Mouse (Mus musculus): ENCODE data around the gene Atp13a3. TPM values are rescaled to one million over a fixed set of nuclear protein-coding genes. Genes with fewer than 3 reads are reported as not detected.
A peak's percentile ranks its signal among the peaks of the same experiment; 100 is the strongest.

Atp13a3 gene
- total RNA-seq, 2 experiments from 2014 or later = 71.3 to 76.2 TPM

- DNase-seq (ENCODE audit: low spot score in 2 of 2) = no peak
These were observed 122.8 kb downstream of the Atp13a3 start, which contains the start of gene Lrrc15 for GRCm38 (mm10) chr16:30282844-30283495. Lrrc15 (minus strand) TSS chr16:30283256.

- DNase-seq (ENCODE audit: low spot score in 2 of 2) = no peak
These were observed 125.0 kb downstream of the Atp13a3 start for GRCm38 (mm10) chr16:30280676-30281297.

DNA sequence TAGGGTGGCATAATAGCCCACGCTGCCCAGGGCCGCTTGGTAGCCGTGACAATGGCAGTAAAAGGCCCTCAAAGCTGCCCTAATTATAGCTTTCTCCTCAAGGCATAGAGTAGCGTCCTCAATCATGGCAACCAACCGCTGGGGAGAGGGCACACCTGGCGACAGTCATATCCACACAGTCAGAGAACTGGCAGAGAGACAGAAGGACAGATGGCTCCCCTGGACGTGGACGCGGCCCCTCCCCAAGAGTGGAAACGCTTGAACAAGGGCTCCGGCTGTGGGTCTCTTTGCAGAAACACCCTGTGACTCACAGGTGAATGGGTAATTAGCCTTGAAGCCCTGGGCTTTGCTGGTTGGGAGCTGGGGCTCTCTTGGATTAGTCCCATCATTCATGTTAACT, 127.4 kb downstream of the Atp13a3 start:
- DNase-seq (ENCODE audit: low spot score in 2 of 2) = no peak

DNA sequence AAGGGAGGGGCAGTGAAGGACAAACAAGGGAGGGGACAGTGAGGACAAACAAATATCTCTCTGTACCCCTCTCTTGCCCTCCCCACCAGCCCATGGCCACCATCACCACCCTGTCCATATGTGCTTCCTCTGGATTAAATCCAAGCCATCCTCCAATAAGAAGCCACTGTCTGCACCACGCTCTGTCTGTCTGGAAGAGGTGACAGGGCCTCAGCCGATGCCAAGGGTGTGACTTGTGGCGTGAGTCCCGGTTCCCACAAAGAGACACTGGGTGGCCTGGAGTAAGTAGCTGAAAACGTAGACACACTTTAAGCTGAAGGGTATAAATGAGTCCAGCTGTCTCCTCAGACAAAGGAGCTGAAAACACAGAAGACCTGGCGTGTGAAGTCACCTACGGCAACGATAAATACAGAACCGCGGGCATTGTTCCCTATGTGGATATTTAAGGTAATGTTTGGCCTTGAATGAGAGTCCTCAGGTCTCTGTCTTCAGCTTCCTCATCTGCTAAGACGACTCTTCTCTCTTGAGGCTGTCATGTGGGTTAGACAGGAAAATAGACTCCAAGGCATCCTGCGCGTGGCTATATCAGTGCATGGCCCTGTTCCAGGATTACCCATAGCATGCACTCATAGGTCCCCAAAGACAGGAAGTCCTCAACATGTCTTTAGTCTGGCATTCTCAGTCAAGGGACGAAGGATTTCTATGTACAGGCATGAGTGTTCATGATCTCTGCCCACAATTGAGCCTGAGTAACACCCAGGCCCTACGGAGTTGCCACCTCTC, 130.0 kb downstream of the Atp13a3 start:
- no peak for DNase-seq (ENCODE audit: low spot score in 2 of 2)

DNA sequence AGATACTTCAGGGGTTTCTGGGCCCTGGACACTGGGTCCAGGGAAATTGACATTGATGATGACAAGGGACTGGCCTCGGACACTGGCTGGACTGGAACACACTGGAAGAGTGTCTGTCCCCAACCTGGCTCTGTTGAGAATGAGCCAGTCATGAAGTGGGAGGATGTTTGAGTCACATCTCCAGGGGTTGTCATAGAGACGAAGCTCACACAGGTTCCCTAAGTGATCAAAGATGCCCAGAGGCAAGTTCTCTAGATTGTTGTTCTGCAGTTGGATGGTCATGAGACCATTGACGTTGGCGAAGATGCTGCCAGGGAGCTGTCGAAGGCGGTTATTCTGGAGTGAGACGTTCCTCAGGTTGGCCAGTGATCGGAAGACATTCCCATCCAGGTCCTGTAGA, 132.7 kb downstream of the Atp13a3 start:
- peak in 1 of 2 experiments; percentile 8 for DNase-seq (ENCODE audit: low spot score in 2 of 2)

GRCm38 (mm10) chr16:30271941-30272595, 133.7 kb downstream of the Atp13a3 start:
- no peak for DNase-seq (ENCODE audit: low spot score in 2 of 2)

DNA sequence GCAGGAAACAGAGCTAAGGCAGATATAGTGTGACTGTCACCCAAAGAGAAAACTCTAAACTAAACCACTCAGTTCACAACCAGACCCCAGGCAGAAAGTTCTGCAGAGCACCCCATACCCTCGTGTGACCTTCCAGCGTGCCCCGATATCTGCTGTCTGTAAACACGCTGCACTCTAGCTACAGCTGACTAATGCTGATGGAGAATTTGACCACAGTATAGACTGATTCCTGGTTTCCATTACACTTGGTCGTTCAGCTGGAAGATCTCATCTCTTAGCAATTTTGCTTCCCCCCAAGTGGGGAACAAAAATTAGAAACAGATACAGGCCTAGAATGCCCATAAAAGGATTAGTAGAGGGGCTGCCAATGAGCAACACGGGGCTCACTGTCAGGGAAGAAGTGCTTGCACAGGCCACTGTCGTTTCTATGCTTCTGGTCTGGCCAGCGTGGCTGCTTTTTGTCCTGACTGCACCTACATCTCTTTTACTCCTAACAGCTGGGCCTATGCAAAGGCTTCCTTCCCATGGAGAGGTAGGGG, 134.5 kb downstream of the Atp13a3 start:
- no peak for DNase-seq (ENCODE audit: low spot score in 2 of 2)

- DNase-seq (ENCODE audit: low spot score in 2 of 2) = no peak
These were observed 138.4 kb downstream of the Atp13a3 start, which contains the start of gene Cpn2 for GRCm38 (mm10) chr16:30267359-30267758. Cpn2 (minus strand) TSS chr16:30267499.

- DNase-seq (ENCODE audit: low spot score in 2 of 2) = no peak
These were observed 139.2 kb downstream of the Atp13a3 start for GRCm38 (mm10) chr16:30266561-30266960.

GRCm38 (mm10) chr16:30265611-30266010, 140.2 kb downstream of the Atp13a3 start:
- no peak for DNase-seq (ENCODE audit: low spot score in 2 of 2)

- DNase-seq (ENCODE audit: low spot score in 2 of 2) = no peak
These were observed 142.6 kb downstream of the Atp13a3 start for GRCm38 (mm10) chr16:30263156-30263555.

GRCm38 (mm10) chr16:30262664-30263063, 143.1 kb downstream of the Atp13a3 start:
- DNase-seq (ENCODE audit: low spot score in 2 of 2) = peak; percentile 66 to 78

Other genes starting within 250 kb of the Atp13a3 start
- not detected for gene Cpn2, start 138.5 kb downstream of the Atp13a3 start, total RNA-seq (2021)
- gene Lrrc15, start 122.7 kb downstream of the Atp13a3 start, total RNA-seq (2021) = not detected
- 1 to 10 TPM in 1 of 2 experiments, under 1 TPM in 1; 0.91 to 1.3 TPM for gene Gp5, start 95.2 kb downstream of the Atp13a3 start, total RNA-seq (2021)
- gene Tmem44, start 144.9 kb upstream of the Atp13a3 start, total RNA-seq (2021) = 10 to 100 TPM; 60.4 to 64.9 TPM
- 10 to 100 TPM; 18.3 to 21.1 TPM for gene Lsg1, start 181.6 kb upstream of the Atp13a3 start, total RNA-seq (2021)
- 10 to 100 TPM; 17.1 to 18.0 TPM for gene Fam43a, start 193.7 kb upstream of the Atp13a3 start, total RNA-seq (2021)

Measured in left cerebral cortex, adult 18-20 months (tissue).